Mouse (Mus musculus): ENCODE data around the gene Adk.

- TF ChIP-seq CTCF (IDR thresholded peaks at IDR 0.05; ENCODE audit: low read depth) (no peak), EP300 (IDR thresholded peaks at IDR 0.05; ENCODE audit: low read depth) (no peak)
Observed at GRCm38 (mm10) chr14:21105049-21105448, 52.7 kb downstream of the Adk start.

Measured in liver, embryonic 14.5 days (tissue).